Mouse (Mus musculus): ENCODE data around the gene Nav1. TPM values are rescaled to one million over a fixed set of nuclear protein-coding genes. Genes with fewer than 3 reads are reported as not detected.

Gene Nav1
- polyA plus RNA-seq, 1 experiment from 2014 or later, result 38.1 TPM

DNA sequence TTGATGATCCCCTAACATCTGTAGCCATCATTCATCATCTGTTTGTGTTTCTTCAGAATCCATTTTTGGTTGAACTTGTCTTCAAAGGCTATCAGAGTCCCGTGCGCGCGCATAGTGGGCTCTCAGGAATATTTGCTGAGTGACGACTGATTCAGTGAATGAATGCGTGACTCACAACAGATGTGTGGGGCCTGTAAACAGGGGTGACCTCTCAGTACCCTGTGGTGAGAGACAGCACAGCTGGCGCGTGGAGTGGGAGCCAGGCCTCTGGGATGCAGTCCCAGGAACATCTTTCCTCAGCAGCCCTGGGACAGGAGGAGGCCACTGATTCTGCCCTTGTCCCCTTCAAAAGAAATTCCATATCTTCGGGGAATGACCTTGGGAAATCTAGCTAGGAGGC is 16.3 kb downstream of the Nav1 start:
- no peak overlapping the region for H3K4me2 ChIP-seq (replicated peaks)
- no peak overlapping the region for H3K9ac ChIP-seq (replicated peaks)
- no peaks in the 10 kb centered on the region for H3K36me3 ChIP-seq
- H3K9me3 ChIP-seq, result no peaks in the 10 kb centered on the region
- ATAC-seq, result no peak
- WGBS, result 84% methylated on average over 9 of the region's 9 CpGs
- H3K27ac ChIP-seq, result no peak overlapping the region
- no peaks in the 10 kb centered on the region for H3K27me3 ChIP-seq
- H3K4me3 ChIP-seq (replicated peaks), result no peak overlapping the region
- peaks cover 32% of the 10 kb centered on the region for H3K4me1 ChIP-seq (replicated peaks)

DNA sequence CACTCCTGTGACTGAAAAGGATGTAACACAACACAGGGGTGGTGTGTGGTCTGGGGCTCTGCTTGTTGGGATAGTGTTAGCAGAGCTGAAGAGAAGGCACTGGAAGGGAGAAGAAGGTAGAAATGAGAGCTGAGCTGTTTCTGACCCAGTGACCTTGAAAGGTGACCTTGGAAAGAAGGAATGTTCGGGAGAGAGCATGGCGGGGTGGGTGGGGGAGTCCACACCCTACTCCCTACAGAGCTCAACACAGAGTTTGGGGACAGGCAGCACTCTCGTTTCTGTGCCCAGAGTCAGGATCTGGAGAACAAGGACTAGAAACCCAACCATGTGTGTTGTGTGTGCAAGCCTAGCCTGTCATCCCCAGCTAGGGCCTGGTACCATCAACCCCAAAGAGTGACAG is 18.1 kb downstream of the Nav1 start:
- 70% methylated on average over 3 of the region's 3 CpGs for WGBS
- H3K9ac ChIP-seq (replicated peaks), result no peak overlapping the region
- no peak overlapping the region for H3K4me2 ChIP-seq (replicated peaks)
- H3K27me3 ChIP-seq, result no peaks in the 10 kb centered on the region
- H3K4me1 ChIP-seq (replicated peaks), result peaks cover 31% of the 10 kb centered on the region
- ATAC-seq, result no peak
- H3K27ac ChIP-seq, result no peak overlapping the region
- no peaks in the 10 kb centered on the region for H3K36me3 ChIP-seq
- H3K4me3 ChIP-seq (replicated peaks), result no peak overlapping the region
- H3K9me3 ChIP-seq, result no peaks in the 10 kb centered on the region

DNA sequence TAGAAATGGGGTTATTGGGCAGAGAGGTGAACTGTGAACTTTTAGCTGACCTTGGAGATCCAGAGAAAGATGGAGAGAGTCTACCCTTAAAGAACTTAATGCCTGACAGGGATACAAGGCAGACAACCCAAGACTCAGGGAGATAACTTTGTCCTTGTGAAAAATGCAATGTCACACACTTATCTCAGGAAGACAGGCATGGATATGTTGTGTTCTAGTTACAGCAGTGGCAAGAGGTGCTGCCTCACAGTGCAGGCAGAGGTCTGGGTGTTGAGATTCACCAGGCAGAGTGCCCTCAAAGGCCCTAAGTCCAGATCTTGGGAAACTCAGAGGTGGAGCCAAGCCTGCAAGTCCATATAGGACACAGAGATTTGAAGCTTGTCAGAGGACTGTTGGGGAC is 20.2 kb downstream of the Nav1 start:
- H3K27ac ChIP-seq, result no peak overlapping the region
- H3K4me2 ChIP-seq (replicated peaks), result no peak overlapping the region
- no peaks in the 10 kb centered on the region for H3K9me3 ChIP-seq
- no peak for ATAC-seq
- no peak overlapping the region for H3K9ac ChIP-seq (replicated peaks)
- H3K36me3 ChIP-seq, result no peaks in the 10 kb centered on the region
- H3K4me1 ChIP-seq (replicated peaks), result peaks cover 42% of the 10 kb centered on the region
- H3K4me3 ChIP-seq (replicated peaks), result no peak overlapping the region
- H3K27me3 ChIP-seq, result no peaks in the 10 kb centered on the region

DNA sequence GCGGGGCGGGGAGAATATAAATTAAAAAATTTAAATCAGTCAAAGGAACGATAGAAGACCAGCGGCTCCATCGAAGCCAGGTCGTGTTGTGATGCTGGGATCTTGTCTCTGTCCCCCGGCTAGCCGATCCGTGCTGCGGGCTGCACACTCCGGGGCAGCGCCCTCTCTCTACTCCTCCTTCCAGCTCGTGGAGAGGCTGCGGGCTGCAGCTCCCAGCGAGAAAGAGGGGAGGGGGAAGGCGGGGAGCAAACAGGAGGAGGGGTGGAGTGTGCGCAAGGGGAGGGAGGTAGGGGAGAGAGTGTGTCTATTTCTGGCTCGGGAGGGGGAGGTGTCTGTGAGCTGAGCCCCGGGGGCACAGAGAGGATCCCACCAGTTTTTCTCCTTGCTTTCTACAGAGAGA is 21.5 kb downstream of the Nav1 start:
- peak overlapping the region; percentile 73 for H3K4me3 ChIP-seq (replicated peaks)
- H3K4me1 ChIP-seq (replicated peaks), result peaks cover 55% of the 10 kb centered on the region
- peak overlapping the region; percentile 80 for H3K4me2 ChIP-seq (replicated peaks)
- no peaks in the 10 kb centered on the region for H3K9me3 ChIP-seq
- no peaks in the 10 kb centered on the region for H3K27me3 ChIP-seq
- under 1% methylated on average over 19 of the region's 19 CpGs for WGBS
- H3K27ac ChIP-seq, result peak overlapping the region; percentile 92
- peak; percentile 76 for ATAC-seq
- no peaks in the 10 kb centered on the region for H3K36me3 ChIP-seq
- peak overlapping the region; percentile 88 for H3K9ac ChIP-seq (replicated peaks)

DNA sequence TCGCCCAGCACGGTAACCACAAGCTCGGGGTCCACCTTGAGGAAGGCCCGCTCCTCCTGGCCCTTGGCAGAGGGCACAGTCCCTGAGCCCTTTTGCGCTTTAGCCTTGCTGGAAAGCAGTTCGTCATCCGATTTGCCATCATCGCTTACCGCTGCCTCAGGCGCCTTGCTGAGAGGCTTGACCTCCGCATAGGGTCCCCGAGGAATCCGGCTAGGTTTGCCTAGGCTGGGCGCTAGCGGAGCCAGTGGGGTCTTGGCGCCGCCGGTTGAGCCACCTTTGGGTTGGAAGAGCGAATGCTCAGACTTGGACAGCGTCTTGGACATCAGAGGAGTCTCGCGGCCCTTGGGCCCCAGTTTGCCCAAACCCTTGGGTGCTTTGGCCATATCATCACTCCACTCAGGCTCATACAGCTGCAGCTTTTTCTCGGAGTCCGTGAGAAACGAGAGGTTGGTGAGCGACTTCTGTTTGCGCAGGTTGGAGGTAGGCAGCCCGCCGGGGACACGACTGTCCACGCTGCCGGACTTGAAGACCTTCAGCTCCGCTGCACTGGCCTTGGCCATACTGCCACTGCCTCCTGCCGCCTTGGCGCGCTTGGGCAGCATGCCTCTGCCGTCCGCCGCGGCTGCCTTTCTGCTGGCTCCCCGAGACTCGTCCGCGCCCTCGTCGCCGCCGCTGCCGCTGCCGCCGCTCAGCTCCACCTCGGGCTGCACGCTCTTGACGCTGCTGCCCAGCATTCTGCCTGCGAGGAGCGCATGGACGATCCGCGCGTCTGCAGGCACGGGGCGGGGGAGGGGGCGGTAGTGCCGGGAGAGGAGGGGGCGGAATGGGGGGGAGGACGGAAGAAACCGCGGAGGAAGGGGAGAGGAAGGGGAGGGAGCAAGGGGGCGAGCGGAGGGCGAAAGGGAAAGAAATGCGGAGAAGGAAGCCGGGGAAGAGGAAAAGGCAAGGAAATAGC is 22.2 kb downstream of the Nav1 start:
- peak overlapping the region; percentile 80 for H3K4me2 ChIP-seq (replicated peaks)
- peak overlapping the region; percentile 88 for H3K9ac ChIP-seq (replicated peaks)
- peaks cover 62% of the 10 kb centered on the region for H3K4me1 ChIP-seq (replicated peaks)
- peak overlapping the region; percentile 92 for H3K27ac ChIP-seq
- WGBS, result 1% methylated on average over 66 of the region's 73 CpGs
- H3K9me3 ChIP-seq, result no peaks in the 10 kb centered on the region
- H3K27me3 ChIP-seq, result no peaks in the 10 kb centered on the region
- H3K36me3 ChIP-seq, result no peaks in the 10 kb centered on the region
- H3K4me3 ChIP-seq (replicated peaks), result peak overlapping the region; percentile 73
- ATAC-seq, result peak; percentile 74

DNA sequence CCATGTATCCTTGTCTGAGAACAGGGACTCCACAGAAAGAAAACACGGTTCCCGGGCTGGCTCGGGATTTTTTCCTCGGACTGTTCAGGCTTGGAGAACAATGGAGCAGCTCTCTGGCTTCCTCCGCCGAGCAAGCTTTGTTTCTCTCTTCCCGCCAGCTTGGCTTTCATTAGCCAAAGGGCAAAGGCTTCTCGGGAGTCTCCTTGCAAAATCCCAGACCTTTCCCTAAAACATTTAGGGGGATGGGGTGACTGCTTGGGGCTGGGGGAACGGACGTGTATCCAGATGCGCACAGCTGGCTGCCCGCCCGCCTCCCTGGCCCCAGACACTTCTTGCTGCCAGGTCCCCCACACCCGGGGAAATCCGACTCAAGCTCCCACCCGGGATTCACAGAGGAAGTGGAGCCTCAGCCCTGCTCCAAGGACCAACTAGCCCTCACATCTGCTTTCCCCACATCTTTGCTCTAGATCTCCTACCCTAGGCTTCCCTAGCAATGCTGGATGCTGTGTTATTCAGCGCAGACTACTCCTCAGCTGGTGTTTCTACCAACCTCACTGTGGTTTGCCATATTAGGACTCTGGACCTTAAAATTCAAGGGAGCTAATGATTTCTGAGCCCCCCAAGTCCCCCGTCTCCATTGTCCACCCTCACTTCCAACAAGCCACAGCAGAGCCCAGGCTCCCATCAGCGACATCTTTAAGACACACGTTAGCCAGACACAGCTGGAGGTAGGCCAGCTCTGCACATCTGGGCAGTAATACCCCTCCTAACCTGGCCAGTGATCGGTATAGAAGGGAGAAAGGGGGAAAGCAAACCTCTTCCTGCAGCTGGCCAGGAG is 23.2 kb downstream of the Nav1 start:
- Histone ChIP-seq H3K9me3 (no peaks in the 10 kb centered on the region), H3K27me3 (no peaks in the 10 kb centered on the region), H3K4me1 (replicated peaks) (peaks cover 70% of the 10 kb centered on the region), H3K4me3 (replicated peaks) (peak overlapping the region; percentile 73), H3K36me3 (no peaks in the 10 kb centered on the region), H3K9ac (replicated peaks) (peak overlapping the region; percentile 88), H3K4me2 (replicated peaks) (peak overlapping the region; percentile 80), H3K27ac (peak overlapping the region; percentile 92)
- 0 out of 2 replicates have a peak, but pooled peaks have one; percentile 1 for ATAC-seq
- WGBS, result 1% methylated on average over 21 of the region's 21 CpGs

DNA sequence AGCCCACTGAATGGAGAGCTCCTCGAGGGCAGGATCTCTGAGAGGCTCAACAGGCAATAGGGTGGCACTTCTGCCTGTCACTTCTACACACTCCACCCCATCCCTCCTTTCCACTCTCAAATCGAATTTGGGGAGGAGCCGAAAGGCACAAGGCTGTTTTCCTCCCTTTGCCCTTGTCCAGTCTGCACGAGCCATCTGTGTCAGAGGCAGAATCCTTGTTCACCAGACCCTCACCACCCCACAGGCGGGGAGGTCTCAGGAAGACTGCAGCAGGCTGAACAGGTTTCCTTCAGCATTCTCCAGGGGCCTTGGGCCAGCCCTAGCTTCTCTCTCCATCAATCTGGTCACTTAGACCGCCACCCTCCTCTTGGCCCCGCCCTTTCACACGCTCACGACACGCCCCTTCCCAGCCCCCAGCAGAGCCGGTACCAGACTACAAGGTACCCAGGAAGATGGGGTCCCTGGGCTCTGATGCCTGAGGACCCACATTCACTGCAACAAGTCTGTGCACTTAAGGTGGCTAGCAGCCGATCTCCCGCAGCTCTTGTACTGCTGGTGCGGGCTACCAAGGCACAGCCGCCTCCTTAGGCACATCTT is 23.9 kb downstream of the Nav1 start:
- peak overlapping the region; percentile 92 for H3K27ac ChIP-seq
- peak overlapping the region; percentile 73 for H3K4me3 ChIP-seq (replicated peaks)
- 1% methylated on average over 15 of the region's 15 CpGs for WGBS
- no peaks in the 10 kb centered on the region for H3K9me3 ChIP-seq
- peaks cover 70% of the 10 kb centered on the region for H3K4me1 ChIP-seq (replicated peaks)
- peak overlapping the region; percentile 88 for H3K9ac ChIP-seq (replicated peaks)
- H3K4me2 ChIP-seq (replicated peaks), result peak overlapping the region; percentile 80
- H3K27me3 ChIP-seq, result no peaks in the 10 kb centered on the region
- H3K36me3 ChIP-seq, result no peaks in the 10 kb centered on the region
- ATAC-seq, result peak; percentile 62

DNA sequence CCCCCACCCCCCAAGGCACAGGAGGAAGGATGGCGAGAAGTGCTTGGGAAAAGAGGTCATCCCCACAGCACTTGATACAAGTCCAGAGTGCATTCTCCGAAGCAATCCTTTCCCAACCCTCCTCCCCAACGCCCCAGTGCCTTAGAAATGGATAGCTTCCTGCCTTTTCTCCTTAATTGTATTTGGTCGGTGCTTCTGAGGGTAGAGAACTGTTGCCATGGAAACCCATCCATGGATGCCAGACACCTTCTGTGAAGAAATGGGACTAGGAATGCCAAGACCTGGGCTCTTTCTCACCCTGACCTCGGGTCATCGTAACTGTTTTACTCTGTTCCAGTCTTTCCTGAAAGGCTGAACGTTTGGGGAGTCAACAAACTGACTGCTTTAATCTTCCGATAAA is 26.1 kb downstream of the Nav1 start:
- 11% methylated on average over 8 of the region's 8 CpGs for WGBS
- H3K9me3 ChIP-seq, result no peaks in the 10 kb centered on the region
- H3K9ac ChIP-seq (replicated peaks), result peak overlapping the region; percentile 48
- peak overlapping the region; percentile 80 for H3K4me2 ChIP-seq (replicated peaks)
- no peak for ATAC-seq
- no peaks in the 10 kb centered on the region for H3K27me3 ChIP-seq
- H3K27ac ChIP-seq, result 0 out of 2 replicates have a peak overlapping the region, but pooled peaks have one; percentile 10
- H3K4me1 ChIP-seq (replicated peaks), result peaks cover 76% of the 10 kb centered on the region
- peak overlapping the region; percentile 73 for H3K4me3 ChIP-seq (replicated peaks)
- no peaks in the 10 kb centered on the region for H3K36me3 ChIP-seq

DNA sequence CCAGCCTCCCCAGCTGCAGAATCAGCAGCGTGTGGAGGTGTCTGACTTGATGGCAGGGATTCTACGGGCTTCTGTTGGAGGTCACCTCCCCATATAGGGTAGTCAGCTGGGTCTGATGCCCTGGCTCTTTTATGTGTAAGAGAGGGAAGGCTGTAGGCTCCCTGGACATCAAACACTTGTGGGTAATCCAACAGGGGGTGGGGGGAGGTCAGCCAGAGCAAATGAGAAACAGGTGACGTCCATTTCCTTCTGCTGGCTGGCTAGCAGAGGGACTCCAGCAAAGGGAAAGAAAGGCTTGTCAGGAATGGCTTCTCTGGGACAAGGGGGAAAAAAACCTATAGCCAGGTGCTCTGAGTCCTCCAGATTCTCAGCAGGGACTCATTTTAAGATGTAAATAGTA is 28.0 kb downstream of the Nav1 start:
- Histone ChIP-seq H3K36me3 (peaks cover 4% of the 10 kb centered on the region; the same call in 1 of the 2 replicates), H3K4me3 (replicated peaks) (no peak overlapping the region), H3K27me3 (no peaks in the 10 kb centered on the region), H3K27ac (no peak overlapping the region), H3K9me3 (no peaks in the 10 kb centered on the region), H3K4me1 (replicated peaks) (peaks cover 84% of the 10 kb centered on the region), H3K9ac (replicated peaks) (0 out of 2 replicates have a peak overlapping the region, but pooled peaks have one; percentile 8), H3K4me2 (replicated peaks) (peak overlapping the region; percentile 80; the same call in 1 of the 2 replicates)
- 53% methylated on average over 3 of the region's 3 CpGs for WGBS
- no peak for ATAC-seq

DNA sequence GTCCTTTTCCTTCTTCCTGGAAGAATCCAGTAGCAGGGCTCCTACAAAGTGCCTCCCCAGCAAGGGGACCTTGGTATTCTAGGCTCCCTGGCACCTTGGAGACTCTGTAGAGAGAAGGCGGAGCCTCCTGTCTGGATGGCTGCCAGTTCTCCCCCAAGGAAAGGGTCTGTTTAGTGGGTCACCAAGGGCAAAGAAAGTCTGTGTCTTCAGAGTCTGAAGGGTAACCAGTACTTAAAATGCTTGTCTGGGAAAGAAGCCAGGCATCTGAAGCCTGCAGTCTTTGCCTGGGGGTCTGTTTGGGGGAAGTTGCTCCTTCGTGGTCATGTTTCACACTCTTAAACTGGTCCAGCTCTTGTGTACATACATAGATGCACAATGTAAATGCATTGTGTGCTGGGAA is 29.3 kb downstream of the Nav1 start:
- Histone ChIP-seq H3K4me2 (replicated peaks) (no peak overlapping the region), H3K36me3 (peaks cover 4% of the 10 kb centered on the region; the same call in 1 of the 2 replicates), H3K4me3 (replicated peaks) (no peak overlapping the region), H3K4me1 (replicated peaks) (peaks cover 90% of the 10 kb centered on the region), H3K27ac (no peak overlapping the region), H3K27me3 (no peaks in the 10 kb centered on the region), H3K9ac (replicated peaks) (no peak overlapping the region), H3K9me3 (no peaks in the 10 kb centered on the region)
- no peak for ATAC-seq
- WGBS, result 92% methylated on average over 2 of the region's 2 CpGs

DNA sequence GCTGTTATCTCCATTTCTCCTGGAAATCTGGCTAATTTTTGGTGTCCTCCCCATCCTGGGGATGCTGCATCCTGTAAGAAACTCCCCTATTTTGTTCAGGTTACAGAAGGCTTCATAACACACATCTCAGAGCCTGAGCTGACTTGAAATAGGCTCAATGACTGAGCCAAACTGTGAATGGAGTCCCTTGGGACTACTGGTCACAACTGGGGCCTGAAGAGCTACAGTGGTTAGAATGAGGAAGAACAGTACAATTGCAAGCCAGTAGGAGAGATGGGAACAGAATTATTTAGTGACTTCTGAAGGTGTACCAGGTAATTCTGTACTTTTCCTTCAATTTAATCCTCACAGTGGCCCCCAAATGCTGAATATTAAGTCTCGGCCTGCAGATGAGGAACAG is 31.7 kb downstream of the Nav1 start:
- Histone ChIP-seq H3K9ac (replicated peaks) (no peak overlapping the region), H3K27me3 (no peaks in the 10 kb centered on the region), H3K4me3 (replicated peaks) (no peak overlapping the region), H3K4me2 (replicated peaks) (no peak overlapping the region), H3K4me1 (replicated peaks) (peaks cover 74% of the 10 kb centered on the region), H3K9me3 (no peaks in the 10 kb centered on the region), H3K27ac (no peak overlapping the region), H3K36me3 (peaks cover 11% of the 10 kb centered on the region; the same call in 1 of the 2 replicates)
- ATAC-seq, result no peak
- WGBS, result 97% methylated on average over 1 of the region's 1 CpGs
